Mouse (Mus musculus) forebrain, embryonic 16.5 days (tissue): ENCODE data around the gene Chrna7. TPM values are rescaled to one million over a fixed set of nuclear protein-coding genes. Genes with fewer than 3 reads are reported as not detected.

Experiments used
- ATAC-seq: fragments of 200-750 bp; cut with Nextera tagmentation; 2 replicates; pipeline ENCODE4 v1.8.0; 2017; ENCODE audit warnings: mild to moderate bottlenecking, moderate library complexity
- H3K27ac ChIP-seq: fragments of 300-500 bp; sonication (generic); 2 replicates; pipeline ENCODE4 v1.5.1; 2014; ENCODE audit warnings: low read length, control low read depth
- H3K27me3 ChIP-seq: fragments of 300-500 bp; sonication (generic); replicated peaks from 2 replicates; pipeline ENCODE4 v1.6.1; 2014; ENCODE audit warnings: low read length; ENCODE audit not compliant: control insufficient read depth, insufficient read depth
- H3K36me3 ChIP-seq: fragments of 300-500 bp; sonication (generic); 2 replicates; pipeline ENCODE4 v1.6.1; 2014; ENCODE audit not compliant: control insufficient read depth, insufficient read depth
- H3K4me1 ChIP-seq: fragments of 300-500 bp; sonication (generic); replicated peaks from 2 replicates; pipeline ENCODE4 v1.6.1; 2014; ENCODE audit warnings: low read length; ENCODE audit not compliant: control insufficient read depth, insufficient read depth
- H3K4me2 ChIP-seq: fragments of 300-500 bp; sonication (generic); 2 replicates; pipeline ENCODE4 v1.6.1; 2014; ENCODE audit warnings: mild to moderate bottlenecking, low read length, control low read depth
- H3K4me3 ChIP-seq: fragments of 300-500 bp; sonication (generic); replicated peaks from 2 replicates; pipeline ENCODE4 v1.5.1; 2014; ENCODE audit warnings: mild to moderate bottlenecking, low read length, control low read depth
- H3K9ac ChIP-seq: fragments of 300-500 bp; sonication (generic); replicated peaks from 2 replicates; pipeline ENCODE4 v1.6.1; 2014; ENCODE audit warnings: low read depth, low read length, control low read depth
- H3K9me3 ChIP-seq: fragments of 300-500 bp; sonication (generic); 2 replicates; pipeline ENCODE4 v1.6.1; 2016; ENCODE audit warnings: low read length; ENCODE audit not compliant: control insufficient read depth
- WGBS: fragments of 180-500 bp; shearing (Covaris S2); extraction: QIAGEN DNeasy Blood & Tissue Kit; methylation state at CpG from one replicate; pipeline ENCODE4 v1.1.7; 2014; 5-methylcytosine and 5-hydroxymethylcytosine counted together
- polyA plus RNA-seq: library from polyadenylated mRNA; unstranded; fragments of >200 nt; fragmentation: Nextera tagmentation; extraction: Ambion mirVana; gene quantifications from 2 replicates; pipeline ENCODE4 v1.2.1, GENCODE M21; 2015

Chrna7 gene
- polyA plus RNA-seq, 1 experiment from 2014 or later = 16.0 TPM

- no peaks in the 10 kb centered on the region for H3K36me3 ChIP-seq
- ATAC-seq = no peak
- 85% methylated on average over 2 of the region's 2 CpGs for WGBS
Measured at GRCm38 (mm10) chr7:63113252-63113651, 99.1 kb downstream of the Chrna7 start.

GRCm38 (mm10) chr7:63109348-63109747, 103.0 kb downstream of the Chrna7 start:
- ATAC-seq = no peak
- H3K9me3 ChIP-seq = no peaks in the 10 kb centered on the region
- no peaks in the 10 kb centered on the region for H3K27me3 ChIP-seq
- H3K36me3 ChIP-seq = no peaks in the 10 kb centered on the region
- peaks cover 3% of the 10 kb centered on the region; the same call in 1 of the 2 replicates for H3K4me1 ChIP-seq
- H3K4me2 ChIP-seq = no peak overlapping the region
- 91% methylated on average over 4 of the region's 4 CpGs for WGBS
- H3K27ac ChIP-seq = no peak overlapping the region
- H3K4me3 ChIP-seq = no peak overlapping the region
- H3K9ac ChIP-seq = no peak overlapping the region

More at GRCm38 (mm10) chr7:63113252-63113651, 99.1 kb downstream of the Chrna7 start:
- Histone ChIP-seq H3K4me2 (no peak overlapping the region), H3K4me1 (peaks cover 3% of the 10 kb centered on the region; the same call in 1 of the 2 replicates), H3K9me3 (no peaks in the 10 kb centered on the region), H3K4me3 (no peak overlapping the region), H3K27ac (no peak overlapping the region), H3K27me3 (no peaks in the 10 kb centered on the region), H3K9ac (no peak overlapping the region)

DNA sequence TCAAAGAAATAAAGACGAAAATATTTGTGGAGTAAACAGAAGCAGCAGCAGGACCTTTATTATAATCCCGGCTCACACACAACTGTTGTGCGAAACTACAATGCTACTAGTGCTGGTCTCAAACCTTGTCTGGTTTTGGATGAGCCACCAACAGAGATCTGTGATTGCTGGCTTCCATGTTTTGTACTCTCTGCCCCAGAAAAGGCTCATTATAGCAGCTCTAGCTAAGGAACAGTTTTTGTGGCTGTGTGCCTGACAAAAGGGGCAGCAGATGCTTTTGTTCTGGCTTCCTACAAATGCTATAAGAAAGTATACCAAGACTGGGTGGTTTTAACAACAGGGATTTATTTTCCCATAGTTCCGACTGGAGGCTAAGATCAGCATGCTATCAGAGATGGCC, 126.4 kb downstream of the Chrna7 start:
- no peak overlapping the region for H3K4me2 ChIP-seq
- no peak overlapping the region for H3K27ac ChIP-seq
- H3K27me3 ChIP-seq = no peaks in the 10 kb centered on the region
- no peak overlapping the region for H3K9ac ChIP-seq
- no peaks in the 10 kb centered on the region for H3K9me3 ChIP-seq
- no peak overlapping the region for H3K4me3 ChIP-seq
- no peaks in the 10 kb centered on the region for H3K4me1 ChIP-seq
- WGBS = 73% methylated on average over 4 of the region's 4 CpGs
- H3K36me3 ChIP-seq = no peaks in the 10 kb centered on the region
- ATAC-seq = no peak

GRCm38 (mm10) chr7:63084351-63085003, 127.9 kb downstream of the Chrna7 start:
- H3K36me3 ChIP-seq = no peaks in the 10 kb centered on the region
- 0% methylated on average over 1 of the region's 1 CpGs for WGBS
- no peak overlapping the region for H3K4me2 ChIP-seq
- 0 out of 2 replicates have a peak, but pooled peaks have one; percentile 62 for ATAC-seq
- no peak overlapping the region for H3K27ac ChIP-seq
- no peak overlapping the region for H3K4me3 ChIP-seq
- H3K4me1 ChIP-seq = no peaks in the 10 kb centered on the region
- H3K9ac ChIP-seq = no peak overlapping the region
- no peaks in the 10 kb centered on the region for H3K27me3 ChIP-seq
- no peaks in the 10 kb centered on the region for H3K9me3 ChIP-seq

DNA sequence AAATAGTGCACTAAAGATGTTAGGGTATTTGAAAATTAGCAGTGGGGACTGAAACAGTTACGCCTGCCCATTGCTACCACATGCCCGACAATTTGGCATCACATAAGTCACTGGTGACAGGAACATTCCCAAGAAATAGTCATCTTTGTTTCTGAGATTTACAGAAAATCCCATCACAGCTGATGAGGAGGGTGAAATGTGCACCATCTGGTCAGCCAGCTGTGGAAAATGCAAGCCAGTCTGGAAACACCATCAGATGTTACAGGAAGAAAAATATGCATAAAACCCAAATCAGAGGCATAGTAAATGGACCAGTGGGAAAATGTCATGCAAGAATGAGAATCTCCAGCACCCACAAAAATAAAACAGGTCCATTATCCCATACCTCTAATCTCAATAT, 151.4 kb downstream of the Chrna7 start:
- ATAC-seq = no peak
- 59% methylated on average over 2 of the region's 2 CpGs for WGBS
- no peak overlapping the region for H3K4me2 ChIP-seq
- H3K9ac ChIP-seq = no peak overlapping the region
- H3K27ac ChIP-seq = no peak overlapping the region
- no peak overlapping the region for H3K4me3 ChIP-seq
- H3K36me3 ChIP-seq = no peaks in the 10 kb centered on the region
- H3K9me3 ChIP-seq = no peaks in the 10 kb centered on the region
- no peaks in the 10 kb centered on the region for H3K4me1 ChIP-seq
- no peaks in the 10 kb centered on the region for H3K27me3 ChIP-seq

Other genes with a start within 250 kb of the Chrna7 start
- 2.1 and 2.5 TPM in 2 replicates for gene Otud7a, start 232.2 kb upstream of the Chrna7 start, polyA plus RNA-seq